8 mouse cellular contexts compared by ENCODE assay signal in the genomic region with DNA sequence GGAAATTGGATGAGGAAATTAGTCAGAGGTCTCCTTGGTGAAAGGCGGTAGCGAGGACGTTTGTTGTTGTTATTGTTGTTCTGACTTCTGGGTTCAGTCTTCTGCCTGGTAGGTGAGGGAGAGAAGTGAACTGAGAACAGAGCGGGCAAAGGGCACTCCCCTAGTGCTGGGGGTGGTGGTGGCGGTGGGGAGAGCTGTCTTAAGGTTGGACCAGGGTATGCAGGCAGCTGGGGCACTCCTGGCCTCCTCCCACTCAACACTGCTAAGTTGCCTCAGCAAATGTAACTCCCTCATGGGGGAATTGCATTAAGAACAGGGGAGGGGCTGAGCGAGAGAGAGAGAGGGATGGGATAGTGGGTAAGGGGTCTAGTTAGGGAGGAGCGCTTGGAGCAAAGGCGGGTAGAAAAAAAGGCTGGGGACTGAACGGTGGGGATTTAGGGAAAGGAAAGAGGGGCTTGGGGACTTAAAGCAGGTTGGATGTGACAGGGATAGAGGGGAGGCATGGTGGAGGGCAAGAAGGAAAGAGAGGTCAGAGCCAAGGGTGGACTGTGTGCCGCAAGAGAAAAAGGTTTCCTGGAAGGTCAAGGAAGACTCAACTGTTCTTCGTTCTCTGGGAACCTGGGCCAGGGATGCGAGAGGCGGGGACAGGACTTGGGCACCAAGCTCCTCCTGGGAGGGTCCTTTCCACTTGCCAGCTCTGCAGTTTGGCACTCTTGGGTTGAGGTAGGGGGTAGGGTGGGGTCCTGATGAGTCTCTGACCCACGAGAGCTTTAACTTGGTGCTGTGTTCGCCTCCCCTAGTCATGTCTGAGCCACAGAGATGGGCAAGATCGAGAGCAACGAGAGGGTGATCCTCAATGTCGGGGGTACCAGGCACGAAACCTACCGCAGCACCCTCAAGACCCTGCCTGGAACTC. TPM values are rescaled to one million over a fixed set of nuclear protein-coding genes. Genes with fewer than 3 reads are reported as not detected.
A peak's percentile ranks its signal among the peaks of the same experiment; 100 is the strongest.
DNase-seq lines count a peak whose midpoint lies in the region; ATAC-seq and TF ChIP-seq lines count a peak whose summit lies in the region.

Gene Kcnc2 (plus strand): TSS at position 235 of the 916 bp plus-strand sequence.

- peak within 1 kb of the TSS; percentile 67 for H3K4me3 ChIP-seq in left cerebral cortex, adult 2 months
- peak within 1 kb of the TSS; percentile 49 for H3K4me3 ChIP-seq in embryonic facial prominence, embryonic 11.5 days (ENCODE audit: low read depth, low read length)
- H3K4me3 ChIP-seq in intestine, embryonic 14.5 days (ENCODE audit: low read depth, low read length) = peak within 1 kb of the TSS; percentile 48
- peak within 1 kb of the TSS; percentile 42 for H3K4me3 ChIP-seq in limb, embryonic 11.5 days (ENCODE audit: low read depth, low read length)
- H3K4me3 ChIP-seq in neural tube, embryonic 15.5 days (replicated peaks) = peak within 1 kb of the TSS; percentile 64
- H3K4me3 ChIP-seq in thymus, adult 2 months (ENCODE audit: control insufficient read depth, insufficient read depth, low read length) = no peak within 1 kb of the TSS

- DNase-seq in left cerebral cortex, adult 2 months (ENCODE audit: extremely low spot score in 1 of 2, low spot score in 2 of 2) = peak in 1 of 2 experiments; percentile 26
- no peak for DNase-seq in left cerebral cortex, adult 11 months (ENCODE audit: low spot score)
- DNase-seq in embryonic facial prominence, embryonic 11.5 days (ENCODE audit: low spot score) = peak; percentile 25
- peak; percentile 59 for DNase-seq in intestine, embryonic 14.5 days (ENCODE audit: low spot score)
- peak; percentile 36 for DNase-seq in limb, embryonic 11.5 days (ENCODE audit: low spot score)
- no peak for DNase-seq in gastrocnemius, postnatal 10 days
- DNase-seq in thymus, adult 2 months = no peak

- no peaks in the 10 kb centered on the region; the same call in 1 of the 2 replicates for H3K4me1 ChIP-seq in embryonic facial prominence, embryonic 11.5 days (ENCODE audit: control insufficient read depth, insufficient read depth, low read length)
- peaks cover 7% of the 10 kb centered on the region; the same call in 1 of the 2 replicates for H3K4me1 ChIP-seq in intestine, embryonic 14.5 days (replicated peaks; ENCODE audit: control insufficient read depth, insufficient read depth, low read length)
- no peaks in the 10 kb centered on the region; the same call in 1 of the 2 replicates for H3K4me1 ChIP-seq in limb, embryonic 11.5 days (ENCODE audit: control insufficient read depth, insufficient read depth, low read length)
- H3K4me1 ChIP-seq in neural tube, embryonic 15.5 days = peaks cover 24% of the 10 kb centered on the region
- no peaks in the 10 kb centered on the region for H3K4me1 ChIP-seq in thymus, adult 2 months (replicated peaks; ENCODE audit: control insufficient read depth, insufficient read depth, low read length)

- peaks cover 23% of the 10 kb centered on the region for H3K27me3 ChIP-seq in embryonic facial prominence, embryonic 11.5 days (ENCODE audit: control insufficient read depth, insufficient read depth, low read length)
- H3K27me3 ChIP-seq in intestine, embryonic 14.5 days (replicated peaks; ENCODE audit: control insufficient read depth, insufficient read depth, low read length) = peaks cover 55% of the 10 kb centered on the region
- peaks cover 40% of the 10 kb centered on the region for H3K27me3 ChIP-seq in limb, embryonic 11.5 days (ENCODE audit: control insufficient read depth, insufficient read depth, low read length)
- H3K27me3 ChIP-seq in neural tube, embryonic 15.5 days (replicated peaks) = peaks cover 9% of the 10 kb centered on the region; the same call in 1 of the 2 replicates
- H3K27me3 ChIP-seq in thymus, adult 2 months (ENCODE audit: control insufficient read depth, insufficient read depth, low read length) = no peaks in the 10 kb centered on the region; the same call in 1 of the 2 replicates

- peak; percentile 74 for ATAC-seq in embryonic facial prominence, embryonic 11.5 days (replicated peaks; ENCODE audit: insufficient number of reproducible peaks, low FRiP score, low TSS enrichment, low read depth)
- ATAC-seq in intestine, embryonic 14.5 days (replicated peaks; ENCODE audit: low FRiP score, low TSS enrichment, low read depth) = peak; percentile 30; the same call in 1 of the 2 replicates
- ATAC-seq in limb, embryonic 11.5 days (ENCODE audit: insufficient number of reproducible peaks, low FRiP score, low TSS enrichment, low read depth) = peak; percentile 41; the same call in 1 of the 2 replicates
- peak; percentile 74 for ATAC-seq in neural tube, embryonic 15.5 days (ENCODE audit: low FRiP score)

- TF ChIP-seq CTCF in left cerebral cortex, adult 2 months (IDR thresholded peaks at IDR 0.05) = no peak
- TF ChIP-seq CTCF in thymus, adult 2 months (IDR thresholded peaks at IDR 0.05; ENCODE audit: borderline replicate concordance, control insufficient read depth, extremely low read depth, insufficient read depth, low read length, poor library complexity) = no peak

- no peak for TF ChIP-seq POLR2A in thymus, adult 2 months (IDR thresholded peaks at IDR 0.05; ENCODE audit: control insufficient read depth, extremely low read depth, insufficient read depth, low read length, poor library complexity)

- no peaks in the 10 kb centered on the region for H3K9me3 ChIP-seq in embryonic facial prominence, embryonic 11.5 days (replicated peaks; ENCODE audit: control insufficient read depth, low read length)
- no peaks in the 10 kb centered on the region for H3K9me3 ChIP-seq in intestine, embryonic 14.5 days (ENCODE audit: control insufficient read depth, low read length)
- no peaks in the 10 kb centered on the region for H3K9me3 ChIP-seq in limb, embryonic 11.5 days (ENCODE audit: control insufficient read depth, low read length)
- no peaks in the 10 kb centered on the region for H3K9me3 ChIP-seq in neural tube, embryonic 15.5 days (replicated peaks)

- H3K9ac ChIP-seq in embryonic facial prominence, embryonic 11.5 days (replicated peaks; ENCODE audit: low read length) = peak within 1 kb of the TSS; percentile 60
- peak within 1 kb of the TSS; percentile 43 for H3K9ac ChIP-seq in intestine, embryonic 14.5 days (ENCODE audit: low read length)
- peak within 1 kb of the TSS; percentile 12 for H3K9ac ChIP-seq in limb, embryonic 11.5 days (ENCODE audit: low read length)
- peak within 1 kb of the TSS; percentile 54 for H3K9ac ChIP-seq in neural tube, embryonic 15.5 days (replicated peaks)

- WGBS in embryonic facial prominence, embryonic 11.5 days = 1% methylated on average over 20 of the region's 20 CpGs
- WGBS in intestine, embryonic 14.5 days = 3% methylated on average over 20 of the region's 20 CpGs
- under 1% methylated on average over 20 of the region's 20 CpGs for WGBS in limb, embryonic 11.5 days
- 0% methylated on average over 20 of the region's 20 CpGs for WGBS in neural tube, embryonic 15.5 days
- WGBS in thymus, adult 2 months = 10% methylated on average over 20 of the region's 20 CpGs

- peak within 1 kb of the TSS; percentile 89 for H3K27ac ChIP-seq in left cerebral cortex, adult 2 months
- H3K27ac ChIP-seq in embryonic facial prominence, embryonic 11.5 days (replicated peaks; ENCODE audit: low read depth, low read length) = no peak within 1 kb of the TSS
- H3K27ac ChIP-seq in intestine, embryonic 14.5 days (ENCODE audit: low read depth) = no peak within 1 kb of the TSS
- H3K27ac ChIP-seq in limb, embryonic 11.5 days (replicated peaks; ENCODE audit: low read depth, low read length) = no peak within 1 kb of the TSS
- H3K27ac ChIP-seq in neural tube, embryonic 15.5 days (replicated peaks) = peak within 1 kb of the TSS; percentile 61
- no peak within 1 kb of the TSS for H3K27ac ChIP-seq in thymus, adult 2 months (ENCODE audit: control insufficient read depth, insufficient read depth, low read length)

- peak within 1 kb of the TSS; percentile 95 for H3K4me2 ChIP-seq in embryonic facial prominence, embryonic 11.5 days (ENCODE audit: low read depth, low read length)
- H3K4me2 ChIP-seq in intestine, embryonic 14.5 days (ENCODE audit: low read length) = peak within 1 kb of the TSS; percentile 93
- H3K4me2 ChIP-seq in limb, embryonic 11.5 days (ENCODE audit: low read depth, severe bottlenecking) = peak within 1 kb of the TSS; percentile 93
- peak within 1 kb of the TSS; percentile 96 for H3K4me2 ChIP-seq in neural tube, embryonic 15.5 days

- no peaks in the 10 kb centered on the region for H3K36me3 ChIP-seq in embryonic facial prominence, embryonic 11.5 days (replicated peaks; ENCODE audit: control insufficient read depth, insufficient read depth, low read depth, low read length)
- H3K36me3 ChIP-seq in intestine, embryonic 14.5 days (ENCODE audit: control insufficient read depth, insufficient read depth, low read length) = no peaks in the 10 kb centered on the region
- no peaks in the 10 kb centered on the region for H3K36me3 ChIP-seq in limb, embryonic 11.5 days (ENCODE audit: control insufficient read depth, insufficient read depth, low read length)
- H3K36me3 ChIP-seq in neural tube, embryonic 15.5 days = no peaks in the 10 kb centered on the region
- no peaks in the 10 kb centered on the region for H3K36me3 ChIP-seq in thymus, adult 2 months (ENCODE audit: control insufficient read depth, insufficient read depth, low read length)

- intact Hi-C loops in left cerebral cortex, adult 2 months (cut with DNase I) = no loop called here

RNA-seq across cellular contexts. Expression of gene Kcnc2, which starts in this region (rescaled TPM):
- 10 to 100 TPM; 90.6 to 91.3 TPM for total RNA-seq in left cerebral cortex, adult 2 months (2021)
- polyA plus RNA-seq in embryonic facial prominence, embryonic 11.5 days (2014; fragmentation: Nextera tagmentation; extraction: Ambion mirVana) = 0.21 and 1.4 TPM in 2 replicates
- polyA plus RNA-seq in intestine, embryonic 14.5 days (2014; fragmentation: Nextera tagmentation; extraction: Ambion mirVana) = 0.89 and 1.3 TPM in 2 replicates
- 0.32 TPM in 1 of 2 replicates, not detected in the other for polyA plus RNA-seq in limb, embryonic 11.5 days (2014; fragmentation: Nextera tagmentation; extraction: Ambion mirVana)
- 11.6 and 12.7 TPM in 2 replicates for polyA plus RNA-seq in neural tube, embryonic 15.5 days (2015; fragmentation: Nextera tagmentation; extraction: Ambion mirVana)
- under 1 TPM; 0.34 to 0.49 TPM for total RNA-seq in gastrocnemius, postnatal 10 days (2021)
- polyA plus RNA-seq in thymus, adult 2 months (2012; rRNA removed) = 0.07 and 0.10 TPM in 2 replicates

Comparison
In these comparisons a context has a peak if more than half of its experiments do, and no peak if none do; other contexts are left out.
1. RNA of gene Kcnc2 (total RNA-seq): 90.6 to 91.3 TPM in left cerebral cortex, adult 2 months; 0.34 to 0.49 TPM in gastrocnemius, postnatal 10 days; every median in the first group is over 10 times any median in the second.
2. Peak in DNase-seq, ATAC-seq, H3K4me3 ChIP-seq, H3K9ac ChIP-seq and H3K4me2 ChIP-seq in limb, embryonic 11.5 days; RNA of the gene not detected or under 1 TPM.
3. DNase-seq: peak in embryonic facial prominence, embryonic 11.5 days (single experiment) and intestine, embryonic 14.5 days (single experiment); none in left cerebral cortex, adult 11 months (single experiment), gastrocnemius, postnatal 10 days (single experiment) and thymus, adult 2 months (single experiment).
4. H3K27ac ChIP-seq: peak in left cerebral cortex, adult 2 months (single experiment) and neural tube, embryonic 15.5 days (single experiment); none in embryonic facial prominence, embryonic 11.5 days (single experiment), intestine, embryonic 14.5 days (single experiment), limb, embryonic 11.5 days (single experiment) and thymus, adult 2 months (single experiment).
5. Peak in every context shown above with its lines, with median percentiles within 50 percentile points of each other: ATAC-seq, H3K4me2 ChIP-seq and H3K9ac ChIP-seq.